Mouse (Mus musculus): ENCODE results near the gene Il6st.

DNA sequence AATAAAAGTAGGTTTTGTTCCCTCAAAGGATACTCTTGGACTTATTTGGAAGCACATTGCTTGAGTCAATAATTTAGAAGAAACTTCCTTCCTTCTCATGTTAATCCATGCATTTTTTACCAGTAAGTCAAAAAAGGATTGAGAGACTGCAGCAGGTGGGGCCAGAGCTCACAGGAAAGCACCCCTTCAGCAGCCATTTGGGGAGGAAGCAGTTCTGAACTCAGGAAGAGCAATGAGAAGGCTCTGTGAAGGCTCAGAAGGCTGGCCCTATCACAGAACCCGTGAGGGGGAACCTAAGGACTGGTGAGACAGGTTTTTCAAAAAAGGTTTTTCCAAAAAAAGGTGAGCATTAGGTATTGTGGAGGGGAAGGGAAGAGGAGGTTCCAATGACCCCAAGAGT lies 50.7 kb downstream of the Il6st start:
- TF ChIP-seq CTCF (IDR thresholded peaks at IDR 0.05; ENCODE audit: extremely low read depth, insufficient read length, insufficient replicate concordance, low read depth, low read length): no peak
- no peak for TF ChIP-seq POLR2A (IDR thresholded peaks at IDR 0.05; ENCODE audit: low read depth, low read length)
